Mouse (Mus musculus) midbrain, embryonic 14.5 days (tissue): ENCODE data around the gene 4933405L10Rik. TPM values are rescaled to one million over a fixed set of nuclear protein-coding genes. Genes with fewer than 3 reads are reported as not detected.

ENCODE experiments used
- ATAC-seq: fragments of 200-750 bp; cut with Nextera tagmentation; 2 replicates; pipeline ENCODE4 v1.8.0; 2017; ENCODE audit warnings: moderate number of reproducible peaks, moderate library complexity; ENCODE audit not compliant: low FRiP score, low TSS enrichment
- DNase-seq: peaks from one replicate; pipeline ENCODE4 v3.0.0-alpha.2; 2015
- H3K27ac ChIP-seq: fragments of 300-500 bp; sonication (generic); replicated peaks from 2 replicates; pipeline ENCODE4 v1.5.1; 2014; ENCODE audit warnings: mild to moderate bottlenecking, low read depth, low read length, moderate library complexity
- H3K27me3 ChIP-seq: fragments of 300-500 bp; sonication (generic); 2 replicates; pipeline ENCODE4 v1.6.1; 2014; ENCODE audit warnings: low read length, control low read depth, mixed read lengths; ENCODE audit not compliant: control insufficient read depth, insufficient read depth
- H3K36me3 ChIP-seq: fragments of 300-500 bp; sonication (generic); 2 replicates; pipeline ENCODE4 v1.6.1; 2014; ENCODE audit warnings: low read length, control low read depth; ENCODE audit not compliant: control insufficient read depth, insufficient read depth
- H3K4me1 ChIP-seq: fragments of 300-500 bp; sonication (generic); 2 replicates; pipeline ENCODE4 v1.6.1; 2014; ENCODE audit warnings: mild to moderate bottlenecking, antibody characterized with exemption, low read length, control low read depth; ENCODE audit not compliant: control insufficient read depth, insufficient read depth
- H3K4me2 ChIP-seq: fragments of 300-500 bp; sonication (generic); 2 replicates; pipeline ENCODE4 v1.6.1; 2014; ENCODE audit warnings: mild to moderate bottlenecking, low read length, moderate library complexity
- H3K4me3 ChIP-seq: fragments of 300-500 bp; sonication (generic); replicated peaks from 2 replicates; pipeline ENCODE4 v1.5.1; 2014; ENCODE audit warnings: low read depth, low read length
- H3K9ac ChIP-seq: fragments of 300-500 bp; sonication (generic); replicated peaks from 2 replicates; pipeline ENCODE4 v1.6.1; 2014; ENCODE audit warnings: mild to moderate bottlenecking, low read length, moderate library complexity
- H3K9me3 ChIP-seq: fragments of 300-500 bp; sonication (generic); 2 replicates; pipeline ENCODE4 v1.6.1; 2016; ENCODE audit warnings: low read length, control low read depth, mixed read lengths; ENCODE audit not compliant: control insufficient read depth
- WGBS: fragments of 180-500 bp; shearing (Covaris S2); extraction: QIAGEN DNeasy Blood & Tissue Kit; methylation state at CpG from one replicate; pipeline ENCODE4 v1.1.7; 2014; 5-methylcytosine and 5-hydroxymethylcytosine counted together
- polyA plus RNA-seq: library from polyadenylated mRNA; unstranded; fragments of >200 nt; fragmentation: Nextera tagmentation; extraction: Ambion mirVana; gene quantifications from 2 replicates; pipeline ENCODE4 v1.2.1, GENCODE M21; 2014

4933405L10Rik gene
- polyA plus RNA-seq, 1 experiment from 2014 or later: 0.41 TPM

DNA sequence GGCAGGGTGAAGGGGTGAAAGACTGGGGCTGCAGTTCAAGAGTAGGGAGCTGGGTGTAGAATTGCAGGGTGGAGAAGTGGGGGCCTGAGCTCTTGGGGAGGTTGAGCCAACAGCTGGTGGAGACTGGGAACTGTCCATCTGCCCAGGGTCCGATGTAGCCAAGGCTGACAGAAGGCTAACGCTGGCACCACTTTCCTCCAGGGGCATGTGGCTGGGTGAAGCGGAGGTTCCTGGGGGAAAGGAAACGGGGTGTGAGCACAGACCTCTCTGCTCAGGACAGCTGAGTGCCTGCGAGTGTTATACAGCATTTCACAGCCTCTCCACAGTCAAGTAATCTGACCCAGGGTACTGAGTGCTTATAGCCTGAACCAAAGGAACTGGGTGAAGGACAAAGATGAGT lies 8.7 kb upstream of the 4933405L10Rik start:
- Histone ChIP-seq H3K4me3 (no peak overlapping the region), H3K9me3 (no peaks in the 10 kb centered on the region), H3K4me1 (peaks cover 25% of the 10 kb centered on the region), H3K9ac (no peak overlapping the region), H3K36me3 (peaks cover 44% of the 10 kb centered on the region), H3K27ac (no peak overlapping the region), H3K4me2 (no peak overlapping the region), H3K27me3 (no peaks in the 10 kb centered on the region)
- WGBS: 86% methylated on average over 5 of the region's 5 CpGs
- no peak for DNase-seq
- no peak for ATAC-seq

DNA sequence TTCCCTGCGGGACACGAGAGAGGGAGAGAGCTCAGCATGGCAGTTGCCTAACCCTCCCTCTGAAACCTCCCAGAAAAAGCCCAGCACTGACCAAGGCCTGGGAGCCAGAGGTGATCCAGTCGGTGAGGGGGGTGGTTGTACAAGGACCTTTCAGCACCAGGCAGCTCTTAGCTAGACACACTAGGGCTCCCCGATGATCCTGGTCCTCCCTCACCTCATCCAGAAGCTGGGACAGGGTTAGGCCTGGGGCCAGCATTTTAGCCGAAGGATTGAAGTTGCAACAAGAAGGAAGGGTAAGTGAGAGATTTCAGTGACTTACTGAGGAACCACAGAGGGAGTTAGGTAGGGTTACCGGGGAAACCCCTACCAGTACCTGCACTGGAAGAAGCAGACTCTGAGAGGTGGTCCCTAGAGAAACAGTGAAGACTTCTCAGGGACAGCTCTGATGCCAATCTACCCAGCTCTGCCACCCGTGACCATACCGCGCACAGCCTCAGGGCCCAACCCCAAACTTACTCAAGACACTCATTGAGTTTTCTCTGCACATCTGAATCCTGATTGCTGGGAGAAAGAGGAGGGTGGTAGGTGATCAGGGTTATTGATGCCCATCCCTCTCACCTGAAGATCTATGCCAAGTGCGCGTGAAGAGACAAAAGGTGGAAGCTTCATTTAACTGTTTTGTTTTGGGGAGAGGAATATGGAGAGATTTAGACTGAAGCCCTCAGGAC lies 7.8 kb upstream of the 4933405L10Rik start:
- Histone ChIP-seq H3K36me3 (peaks cover 49% of the 10 kb centered on the region), H3K27ac (no peak overlapping the region), H3K9ac (peak overlapping the region; percentile 68), H3K4me3 (peak overlapping the region; percentile 57), H3K9me3 (no peaks in the 10 kb centered on the region), H3K4me1 (peaks cover 25% of the 10 kb centered on the region), H3K27me3 (no peaks in the 10 kb centered on the region), H3K4me2 (peak overlapping the region; percentile 83)
- 88% methylated on average over 11 of the region's 11 CpGs for WGBS
- ATAC-seq: no peak
- no peak for DNase-seq

DNA sequence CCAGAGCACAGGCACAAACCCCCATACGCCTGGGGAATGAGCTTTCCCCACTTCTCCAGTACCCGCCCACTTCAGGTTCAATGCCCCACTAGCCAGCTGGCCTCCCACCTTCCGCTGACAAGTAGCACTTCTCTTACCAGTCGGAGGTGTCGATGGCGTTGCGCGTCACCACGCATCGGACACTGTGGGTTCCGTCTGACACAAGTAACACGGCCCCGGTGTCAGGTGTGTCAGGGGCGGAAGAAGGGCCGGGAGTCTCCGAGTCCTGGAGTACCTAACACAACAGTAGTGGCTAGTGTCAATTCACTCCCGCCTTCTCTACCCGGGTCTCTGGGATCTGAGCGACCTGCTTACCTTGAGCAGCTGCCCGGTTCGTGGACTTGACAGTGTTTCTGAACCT lies 6.9 kb upstream of the 4933405L10Rik start:
- peak overlapping the region; percentile 68 for H3K9ac ChIP-seq
- ATAC-seq: peak; percentile 49; the same call in 1 of the 2 replicates
- H3K4me2 ChIP-seq: peak overlapping the region; percentile 83
- H3K4me1 ChIP-seq: peaks cover 17% of the 10 kb centered on the region
- peak overlapping the region; percentile 57 for H3K4me3 ChIP-seq
- WGBS: 0% methylated on average over 21 of the region's 21 CpGs
- no peak for DNase-seq
- no peaks in the 10 kb centered on the region for H3K9me3 ChIP-seq
- H3K27ac ChIP-seq: peak overlapping the region; percentile 92
- H3K36me3 ChIP-seq: peaks cover 45% of the 10 kb centered on the region
- H3K27me3 ChIP-seq: no peaks in the 10 kb centered on the region

DNA sequence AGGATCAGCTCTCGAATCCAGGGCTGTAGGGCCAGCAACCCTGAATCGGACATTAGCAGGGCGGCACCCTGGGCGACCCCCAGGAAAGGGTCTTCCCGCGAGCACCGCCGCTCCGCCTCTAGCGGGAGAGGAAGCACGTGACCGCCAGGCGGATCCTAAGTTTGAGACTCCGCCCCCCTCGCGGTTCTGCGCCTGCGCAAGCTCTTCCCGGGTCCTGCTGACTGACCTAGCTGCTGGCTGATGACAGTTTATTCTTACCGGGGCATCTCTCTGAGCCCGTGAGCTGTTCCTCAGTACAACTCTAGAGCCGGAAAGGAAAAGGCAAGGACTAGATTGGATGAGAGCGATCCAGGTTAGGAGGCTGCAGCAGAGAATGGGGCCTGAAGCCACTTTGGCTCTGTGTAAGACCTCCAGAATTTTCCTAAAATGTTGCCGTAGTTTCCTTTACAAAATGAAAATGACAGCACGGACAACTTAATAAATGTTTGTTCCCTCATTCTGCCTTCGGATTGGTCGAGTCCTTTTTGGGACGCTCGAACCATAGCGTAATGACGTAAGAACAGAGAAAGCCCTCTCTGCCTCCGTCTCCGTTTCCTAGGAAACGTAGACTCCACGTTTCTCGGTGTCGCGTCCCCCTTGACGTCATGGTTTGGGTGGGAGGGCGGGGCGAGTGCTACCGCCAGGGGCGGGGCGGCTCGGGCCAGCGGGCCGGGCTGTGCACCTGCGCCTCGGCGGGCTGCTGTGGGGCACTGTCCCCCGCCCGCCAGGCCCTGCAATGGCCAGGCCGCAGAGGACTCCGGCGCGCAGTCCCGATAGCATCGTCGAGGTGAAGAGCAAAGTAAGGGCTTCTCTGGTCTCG lies 6.3 kb upstream of the 4933405L10Rik start, which contains the start of the genes Acd and Pard6a:
TSS of gene Acd (minus strand) at position 137 of the 859 bp plus-strand sequence.
TSS of gene Pard6a (plus strand) at position 183 of the 859 bp plus-strand sequence.
- H3K4me1 ChIP-seq: peaks cover 16% of the 10 kb centered on the region
- peak within 1 kb of the TSS; percentile 83 for H3K4me2 ChIP-seq
- ATAC-seq (peak; percentile 85), DNase-seq (peak; percentile 98)
- under 1% methylated on average over 60 of the region's 60 CpGs for WGBS
- H3K9me3 ChIP-seq: no peaks in the 10 kb centered on the region
- H3K4me3 ChIP-seq: peak within 1 kb of the TSS; percentile 57
- peak within 1 kb of the TSS; percentile 92 for H3K27ac ChIP-seq
- H3K9ac ChIP-seq: peak within 1 kb of the TSS; percentile 68
- no peaks in the 10 kb centered on the region for H3K27me3 ChIP-seq
- H3K36me3 ChIP-seq: peaks cover 44% of the 10 kb centered on the region

DNA sequence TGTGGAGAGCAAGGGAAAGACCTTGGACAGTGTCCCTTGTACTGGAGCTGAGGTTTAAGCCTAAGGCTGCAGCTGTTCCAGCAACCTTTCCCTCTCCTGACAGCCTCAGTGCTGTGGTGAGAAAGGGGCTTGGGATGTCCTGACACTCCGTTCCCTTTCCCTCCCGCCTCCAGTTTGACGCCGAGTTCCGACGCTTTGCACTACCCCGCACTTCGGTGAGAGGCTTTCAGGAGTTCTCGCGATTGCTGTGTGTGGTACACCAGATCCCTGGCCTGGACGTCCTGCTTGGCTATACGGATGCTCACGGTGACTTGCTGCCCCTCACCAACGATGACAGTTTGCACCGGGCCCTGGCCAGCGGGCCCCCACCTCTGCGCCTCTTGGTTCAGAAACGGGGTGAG lies 5.5 kb upstream of the 4933405L10Rik start:
- no peaks in the 10 kb centered on the region for H3K27me3 ChIP-seq
- H3K9ac ChIP-seq: peak overlapping the region; percentile 68
- DNase-seq (peak; percentile 33), ATAC-seq (peak; percentile 9; the same call in 1 of the 2 replicates)
- H3K36me3 ChIP-seq: peaks cover 36% of the 10 kb centered on the region
- WGBS: 25% methylated on average over 18 of the region's 18 CpGs
- peak overlapping the region; percentile 83 for H3K4me2 ChIP-seq
- H3K27ac ChIP-seq: peak overlapping the region; percentile 92
- peaks cover 16% of the 10 kb centered on the region for H3K4me1 ChIP-seq
- no peaks in the 10 kb centered on the region for H3K9me3 ChIP-seq
- peak overlapping the region; percentile 57 for H3K4me3 ChIP-seq

DNA sequence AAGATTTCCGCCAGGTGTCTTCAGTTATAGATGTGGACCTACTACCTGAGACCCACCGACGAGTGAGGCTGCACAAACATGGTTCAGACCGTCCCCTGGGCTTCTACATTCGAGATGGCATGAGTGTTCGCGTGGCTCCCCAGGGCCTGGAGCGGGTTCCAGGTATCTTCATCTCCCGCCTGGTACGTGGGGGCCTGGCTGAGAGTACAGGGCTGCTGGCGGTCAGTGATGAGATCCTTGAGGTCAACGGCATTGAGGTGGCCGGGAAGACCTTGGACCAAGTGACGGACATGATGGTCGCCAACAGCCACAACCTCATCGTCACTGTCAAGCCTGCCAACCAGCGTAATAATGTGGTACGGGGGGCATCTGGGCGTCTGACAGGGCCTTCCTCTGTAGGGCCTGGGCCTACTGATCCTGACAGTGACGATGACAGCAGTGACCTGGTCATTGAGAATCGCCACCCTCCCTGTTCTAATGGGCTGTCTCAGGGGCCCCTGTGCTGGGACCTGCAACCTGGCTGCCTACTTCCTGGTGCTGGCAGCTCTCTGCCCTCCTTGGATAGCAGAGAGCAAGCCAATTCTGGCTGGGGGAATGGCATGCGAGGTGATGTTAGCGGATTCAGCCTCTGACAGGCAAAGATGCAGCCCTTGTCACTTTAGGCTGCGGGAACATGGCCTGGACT lies 4.6 kb upstream of the 4933405L10Rik start:
- Histone ChIP-seq H3K27me3 (no peaks in the 10 kb centered on the region), H3K36me3 (peaks cover 27% of the 10 kb centered on the region), H3K9me3 (no peaks in the 10 kb centered on the region), H3K27ac (no peak overlapping the region), H3K4me2 (no peak overlapping the region), H3K9ac (no peak overlapping the region), H3K4me3 (no peak overlapping the region), H3K4me1 (peaks cover 24% of the 10 kb centered on the region)
- WGBS: 91% methylated on average over 24 of the region's 24 CpGs
- ATAC-seq (no peak), DNase-seq (no peak)

DNA sequence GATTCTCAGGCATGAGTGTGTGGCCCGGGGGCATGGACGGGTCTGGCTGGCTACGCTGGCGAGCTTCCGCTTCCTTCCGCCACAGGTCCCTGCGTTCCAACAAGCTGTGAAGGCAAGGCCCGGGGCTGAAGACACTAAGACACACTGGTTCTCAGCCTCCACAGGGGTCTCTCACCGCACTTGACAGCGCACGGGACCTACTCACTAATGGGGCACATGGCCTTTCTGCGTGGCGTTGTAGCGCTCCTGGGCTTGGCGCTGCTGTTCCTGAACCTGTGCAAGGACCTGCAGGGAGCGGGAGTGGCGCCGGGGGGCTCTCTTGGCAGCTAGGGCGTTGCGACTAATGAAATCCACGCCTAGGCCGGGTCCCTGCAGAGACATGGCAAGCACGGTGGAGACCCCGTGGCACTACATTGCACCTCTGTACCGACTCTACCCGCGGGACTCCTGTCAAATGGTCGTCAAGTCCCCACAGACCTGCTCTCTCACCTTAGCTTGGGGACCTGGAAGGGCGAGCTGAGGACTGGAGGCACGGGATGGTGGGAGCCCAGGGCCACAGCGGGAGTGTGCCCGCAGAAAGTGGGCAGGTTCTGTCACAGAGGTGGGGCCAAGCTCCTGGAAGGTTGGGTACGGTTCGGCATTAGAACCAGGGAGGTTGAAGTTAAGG lies 3.2 kb upstream of the 4933405L10Rik start:
- no peak for DNase-seq
- 94% methylated on average over 34 of the region's 34 CpGs for WGBS

DNA sequence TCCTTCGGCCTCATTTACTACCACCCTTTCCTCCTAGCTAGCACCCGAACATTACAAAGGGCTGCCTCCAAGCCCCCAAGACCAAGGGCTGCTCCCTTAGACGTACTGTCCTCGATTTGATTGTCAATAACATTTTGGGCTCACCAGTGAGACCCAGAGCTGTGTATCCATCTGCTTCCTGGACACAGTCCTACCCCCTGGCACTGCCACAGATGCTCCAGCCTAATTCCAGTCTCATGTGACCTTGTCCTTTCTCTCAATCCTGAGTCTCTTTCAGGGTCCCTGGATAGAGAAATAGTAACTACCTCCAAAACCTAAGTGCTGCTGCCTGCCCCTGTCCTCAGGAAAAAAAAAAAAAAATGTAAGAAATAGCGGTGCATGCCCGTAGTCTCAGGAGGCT lies 2.5 kb upstream of the 4933405L10Rik start:
- WGBS: 91% methylated on average over 6 of the region's 6 CpGs
- DNase-seq (no peak), ATAC-seq (no peak)
- peaks cover 11% of the 10 kb centered on the region; the same call in 1 of the 2 replicates for H3K36me3 ChIP-seq
- no peaks in the 10 kb centered on the region for H3K27me3 ChIP-seq
- H3K4me3 ChIP-seq: no peak overlapping the region
- no peak overlapping the region for H3K9ac ChIP-seq
- H3K4me1 ChIP-seq: peaks cover 26% of the 10 kb centered on the region
- H3K9me3 ChIP-seq: no peaks in the 10 kb centered on the region
- H3K4me2 ChIP-seq: no peak overlapping the region
- no peak overlapping the region for H3K27ac ChIP-seq

More for the DNA sequence above, 3.2 kb upstream of the 4933405L10Rik start:
- H3K27ac ChIP-seq: no peak overlapping the region
- H3K9ac ChIP-seq: no peak overlapping the region
- H3K4me2 ChIP-seq: no peak overlapping the region
- H3K4me1 ChIP-seq: peaks cover 28% of the 10 kb centered on the region
- no peak overlapping the region for H3K4me3 ChIP-seq
- H3K9me3 ChIP-seq: no peaks in the 10 kb centered on the region
- no peak for ATAC-seq
- H3K36me3 ChIP-seq: peaks cover 15% of the 10 kb centered on the region; the same call in 1 of the 2 replicates
- H3K27me3 ChIP-seq: no peaks in the 10 kb centered on the region
